8 mouse cellular contexts compared by ENCODE assay signal in genomic region chr12:108554120-108554841, GRCm38 (mm10). TPM values are rescaled to one million over a fixed set of nuclear protein-coding genes. Genes with fewer than 3 reads are reported as not detected.
A peak's percentile ranks its signal among the peaks of the same experiment; 100 is the strongest.
DNase-seq lines count a peak whose midpoint lies in the region; ATAC-seq lines count a peak whose summit lies in the region.

TSS of gene Evl (plus strand) at chr12:108554720.

- WGBS in hindbrain, embryonic 12.5 days, result under 1% methylated on average over 48 of the region's 50 CpGs

- H3K4me3 ChIP-seq in hindbrain, embryonic 12.5 days, result peak within 1 kb of the TSS; percentile 98

- H3K4me2 ChIP-seq in hindbrain, embryonic 12.5 days (replicated peaks), result peak within 1 kb of the TSS; percentile 60

- peak within 1 kb of the TSS; percentile 95 for H3K27ac ChIP-seq in hindbrain, embryonic 12.5 days

- peaks cover 47% of the 10 kb centered on the region for H3K4me1 ChIP-seq in hindbrain, embryonic 12.5 days

- H3K9me3 ChIP-seq in hindbrain, embryonic 12.5 days (replicated peaks), result no peaks in the 10 kb centered on the region

- H3K36me3 ChIP-seq in hindbrain, embryonic 12.5 days, result no peaks in the 10 kb centered on the region

- H3K9ac ChIP-seq in hindbrain, embryonic 12.5 days, result peak within 1 kb of the TSS; percentile 99

- peaks cover 3% of the 10 kb centered on the region; the same call in 1 of the 2 replicates for H3K27me3 ChIP-seq in hindbrain, embryonic 12.5 days

- peak; percentile 88 for ATAC-seq in hindbrain, embryonic 12.5 days (ENCODE audit: low FRiP score)

- peak; percentile 91 for DNase-seq in R1 (ENCODE audit: low read depth, low spot score)
- peak; percentile 95 to 97 for DNase-seq in cerebellum, postnatal 14 days
- peak; percentile 61 to 76 for DNase-seq in frontal cortex, postnatal 14 days (ENCODE audit: low spot score in 2 of 2)
- peak; percentile 80 to 90 for DNase-seq in layer of hippocampus, postnatal 10 days (ENCODE audit: low spot score in 2 of 2)
- peak; percentile 91 for DNase-seq in lung, postnatal 10 days
- peak; percentile 70 for DNase-seq in retina, adult 2 months (ENCODE audit: low read depth, low spot score)
- DNase-seq in thymus, postnatal 4 days, result peak; percentile 96

RNA-seq across cellular contexts. Expression of gene Evl, which starts in this region (rescaled TPM):
- 134 and 147 TPM in 2 replicates for polyA plus RNA-seq in hindbrain, embryonic 12.5 days (2016; fragmentation: Nextera tagmentation; extraction: Ambion mirVana)
- 100 to 1,000 TPM; 312 to 327 TPM for total RNA-seq in layer of hippocampus, postnatal 10 days (2021)

Comparison
In these comparisons a context has a peak if more than half of its experiments do, and no peak if none do; other contexts are left out.
1. Peak in every context shown above with its lines: DNase-seq, ATAC-seq, H3K4me3 ChIP-seq and H3K27ac ChIP-seq.